Mouse (Mus musculus): ENCODE measurements at regions not wholly inside any gene's neighbourhood (a gene's known extent, or its start where the extent isn't known, plus 50 kb on each side); places are given as distances from the start of the nearest gene placed in this dataset.

DNA sequence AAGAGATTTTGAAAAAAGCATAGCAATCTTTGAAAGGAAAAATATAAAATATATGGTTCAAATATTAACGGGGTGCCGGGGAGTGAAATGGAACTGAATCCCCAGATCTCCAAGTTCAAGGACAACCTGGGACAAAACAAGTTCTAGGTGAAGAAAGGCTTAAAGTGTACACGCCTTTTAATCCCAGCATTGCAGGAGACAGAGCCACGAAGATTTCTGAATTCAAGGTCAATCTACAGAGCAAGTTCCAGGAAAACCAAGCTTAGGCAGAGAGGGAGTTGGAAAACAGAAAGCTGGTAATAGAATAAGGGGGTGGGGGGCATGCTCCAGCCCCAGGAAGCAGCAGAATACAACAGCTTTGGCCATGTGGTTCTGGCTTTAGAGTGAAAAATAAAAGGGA lies 60.2 kb upstream of the Atp1b1 start:
- TF ChIP-seq CTCF (IDR thresholded peaks at IDR 0.05; ENCODE audit: borderline replicate concordance, insufficient read depth, low read length) (no peak), POLR2A (IDR thresholded peaks at IDR 0.05; ENCODE audit: low read depth, low read length) (no peak)
